Mouse (Mus musculus) intestine, postnatal 0 days (tissue): ENCODE results near the gene Cd82. TPM values are rescaled to one million over a fixed set of nuclear protein-coding genes. Genes with fewer than 3 reads are reported as not detected.

ENCODE experiments used
- ATAC-seq: fragments of 200-750 bp; cut with Nextera tagmentation; 2 replicates; pipeline ENCODE4 v1.8.0; 2017; ENCODE audit warnings: mild to moderate bottlenecking, moderate TSS enrichment, moderate library complexity
- H3K27ac ChIP-seq: fragments of 300-500 bp; sonication (generic); 2 replicates; pipeline ENCODE4 v1.5.1; 2014; ENCODE audit warnings: mild to moderate bottlenecking, low read depth, low read length, moderate library complexity
- H3K27me3 ChIP-seq: fragments of 300-500 bp; sonication (generic); replicated peaks from 2 replicates; pipeline ENCODE4 v1.6.1; 2014; ENCODE audit warnings: low read length, mixed read lengths; ENCODE audit not compliant: control insufficient read depth, insufficient read depth
- H3K36me3 ChIP-seq: fragments of 300-500 bp; sonication (generic); 2 replicates; pipeline ENCODE4 v1.6.1; 2014; ENCODE audit warnings: mild to moderate bottlenecking, moderate library complexity; ENCODE audit not compliant: control insufficient read depth, insufficient read depth
- H3K4me1 ChIP-seq: fragments of 300-500 bp; sonication (generic); replicated peaks from 2 replicates; pipeline ENCODE4 v1.6.1; 2014; ENCODE audit warnings: antibody characterized with exemption, low read length, mixed read lengths; ENCODE audit not compliant: control insufficient read depth, insufficient read depth
- H3K4me2 ChIP-seq: fragments of 300-500 bp; sonication (generic); replicated peaks from 2 replicates; pipeline ENCODE4 v1.6.1; 2014; ENCODE audit warnings: low read depth, mild to moderate bottlenecking, moderate library complexity
- H3K4me3 ChIP-seq: fragments of 300-500 bp; sonication (generic); 2 replicates; pipeline ENCODE4 v1.5.1; 2014; ENCODE audit warnings: low read depth, low read length
- H3K9ac ChIP-seq: fragments of 300-500 bp; sonication (generic); 2 replicates; pipeline ENCODE4 v1.6.1; 2014; ENCODE audit warnings: mild to moderate bottlenecking, low read depth, low read length
- H3K9me3 ChIP-seq: fragments of 300-500 bp; sonication (generic); 2 replicates; pipeline ENCODE4 v1.6.1; 2016; ENCODE audit warnings: mixed run types; ENCODE audit not compliant: control insufficient read depth
- CTCF ChIP-seq: sonication (generic); IDR thresholded peaks from 2 replicates; pipeline ENCODE4 v1.5.1; 2016; ENCODE audit warnings: low read depth, mild to moderate bottlenecking, control low read depth, antibody characterized with exemption, moderate library complexity
- WGBS: fragments of 180-500 bp; shearing (Covaris S2); extraction: QIAGEN DNeasy Blood & Tissue Kit; methylation state at CpG from one replicate; pipeline ENCODE4 v1.1.7; 2014; 5-methylcytosine and 5-hydroxymethylcytosine counted together
- polyA plus RNA-seq: library from polyadenylated mRNA; unstranded; fragments of >200 nt; fragmentation: Nextera tagmentation; extraction: Ambion mirVana; gene quantifications from 2 replicates; pipeline ENCODE4 v1.2.1, GENCODE M21; 2015

Gene Cd82
- polyA plus RNA-seq, 1 experiment from 2014 or later = 184 TPM

GRCm38 (mm10) chr2:93454817-93455591 is 7.9 kb downstream of the Cd82 start:
- WGBS = 36% methylated on average over 3 of the region's 3 CpGs
- H3K4me3 ChIP-seq = no peak overlapping the region
- H3K27me3 ChIP-seq = no peaks in the 10 kb centered on the region
- peaks cover 53% of the 10 kb centered on the region for H3K4me1 ChIP-seq
- H3K9me3 ChIP-seq = no peaks in the 10 kb centered on the region
- peak; percentile 40 for TF ChIP-seq CTCF
- H3K9ac ChIP-seq = no peak overlapping the region; the same call in 1 of the 2 replicates
- ATAC-seq = peak; percentile 77
- H3K27ac ChIP-seq = peak overlapping the region; percentile 57
- no peak overlapping the region for H3K4me2 ChIP-seq
- no peaks in the 10 kb centered on the region for H3K36me3 ChIP-seq

- H3K4me1 ChIP-seq = peaks cover 48% of the 10 kb centered on the region
- 31% methylated on average over 10 of the region's 10 CpGs for WGBS
- peak; percentile 39 for ATAC-seq
Observed at GRCm38 (mm10) chr2:93454334-93454733, 8.6 kb downstream of the Cd82 start.

GRCm38 (mm10) chr2:93453046-93453445 is 9.9 kb downstream of the Cd82 start:
- 56% methylated on average over 4 of the region's 4 CpGs for WGBS
- no peak overlapping the region for H3K9ac ChIP-seq
- peaks cover 41% of the 10 kb centered on the region for H3K4me1 ChIP-seq
- H3K27me3 ChIP-seq = no peaks in the 10 kb centered on the region
- no peaks in the 10 kb centered on the region for H3K9me3 ChIP-seq
- TF ChIP-seq CTCF = no peak
- H3K36me3 ChIP-seq = no peaks in the 10 kb centered on the region
- H3K4me3 ChIP-seq = no peak overlapping the region
- peak overlapping the region; percentile 78 for H3K27ac ChIP-seq
- no peak for ATAC-seq
- peak overlapping the region; percentile 40; the same call in 1 of the 2 replicates for H3K4me2 ChIP-seq

More at GRCm38 (mm10) chr2:93454334-93454733, 8.6 kb downstream of the Cd82 start:
- Histone ChIP-seq H3K4me2 (no peak overlapping the region), H3K9ac (no peak overlapping the region), H3K27me3 (no peaks in the 10 kb centered on the region), H3K9me3 (no peaks in the 10 kb centered on the region), H3K36me3 (no peaks in the 10 kb centered on the region), H3K27ac (peak overlapping the region; percentile 57), H3K4me3 (no peak overlapping the region)
- no peak for TF ChIP-seq CTCF

GRCm38 (mm10) chr2:93452506-93452905 is 10.4 kb downstream of the Cd82 start:
- Histone ChIP-seq H3K9me3 (no peaks in the 10 kb centered on the region), H3K4me2 (peak overlapping the region; percentile 40), H3K4me1 (peaks cover 41% of the 10 kb centered on the region), H3K9ac (no peak overlapping the region), H3K27ac (peak overlapping the region; percentile 78), H3K27me3 (no peaks in the 10 kb centered on the region), H3K4me3 (no peak overlapping the region), H3K36me3 (no peaks in the 10 kb centered on the region)
- 38% methylated on average over 4 of the region's 4 CpGs for WGBS
- no peak for TF ChIP-seq CTCF
- peak; percentile 22; the same call in 1 of the 2 replicates for ATAC-seq

- WGBS = 49% methylated on average over 6 of the region's 6 CpGs
- peaks cover 38% of the 10 kb centered on the region for H3K4me1 ChIP-seq
- H3K27me3 ChIP-seq = no peaks in the 10 kb centered on the region
- peak overlapping the region; percentile 27; the same call in 1 of the 2 replicates for H3K9ac ChIP-seq
- peak overlapping the region; percentile 40 for H3K4me2 ChIP-seq
- no peak for TF ChIP-seq CTCF
- no peaks in the 10 kb centered on the region for H3K36me3 ChIP-seq
- H3K4me3 ChIP-seq = no peak overlapping the region
- no peaks in the 10 kb centered on the region for H3K9me3 ChIP-seq
- ATAC-seq = no peak
- H3K27ac ChIP-seq = peak overlapping the region; percentile 78
Observed at GRCm38 (mm10) chr2:93452057-93452456, 10.9 kb downstream of the Cd82 start.

GRCm38 (mm10) chr2:93451219-93451938 is 11.6 kb downstream of the Cd82 start:
- H3K27me3 ChIP-seq = no peaks in the 10 kb centered on the region
- no peak for ATAC-seq
- peak overlapping the region; percentile 40 for H3K4me2 ChIP-seq
- H3K27ac ChIP-seq = peak overlapping the region; percentile 78
- no peaks in the 10 kb centered on the region for H3K36me3 ChIP-seq
- no peak for TF ChIP-seq CTCF
- H3K4me3 ChIP-seq = no peak overlapping the region
- WGBS = 49% methylated on average over 6 of the region's 6 CpGs
- no peaks in the 10 kb centered on the region for H3K9me3 ChIP-seq
- H3K9ac ChIP-seq = peak overlapping the region; percentile 27; the same call in 1 of the 2 replicates
- H3K4me1 ChIP-seq = peaks cover 38% of the 10 kb centered on the region
